Mouse (Mus musculus): Measurements from ENCODE around the gene Tmem160. TPM values are rescaled to one million over a fixed set of nuclear protein-coding genes. Genes with fewer than 3 reads are reported as not detected.

Tmem160 gene
- total RNA-seq (2021), result 10 to 100 TPM; 39.1 to 39.9 TPM
- long read RNA-seq, experiment 1, transcript Tmem160-201 (3 exons, 815 nt), result major isoform, 49 of 88 reads
- long read RNA-seq, experiment 1, partial matches to known transcripts, result 38 of 88 reads
- long read RNA-seq, experiment 1, other reads (novel, unspliced or antisense), result 0 of 88 reads
- long read RNA-seq, experiment 2, transcript Tmem160-201 (3 exons, 815 nt), result major isoform, 48 of 82 reads
- long read RNA-seq, experiment 2, partial matches to known transcripts, result 33 of 82 reads
- long read RNA-seq, experiment 2, other reads (novel, unspliced or antisense), result 1 of 82 reads

DNA sequence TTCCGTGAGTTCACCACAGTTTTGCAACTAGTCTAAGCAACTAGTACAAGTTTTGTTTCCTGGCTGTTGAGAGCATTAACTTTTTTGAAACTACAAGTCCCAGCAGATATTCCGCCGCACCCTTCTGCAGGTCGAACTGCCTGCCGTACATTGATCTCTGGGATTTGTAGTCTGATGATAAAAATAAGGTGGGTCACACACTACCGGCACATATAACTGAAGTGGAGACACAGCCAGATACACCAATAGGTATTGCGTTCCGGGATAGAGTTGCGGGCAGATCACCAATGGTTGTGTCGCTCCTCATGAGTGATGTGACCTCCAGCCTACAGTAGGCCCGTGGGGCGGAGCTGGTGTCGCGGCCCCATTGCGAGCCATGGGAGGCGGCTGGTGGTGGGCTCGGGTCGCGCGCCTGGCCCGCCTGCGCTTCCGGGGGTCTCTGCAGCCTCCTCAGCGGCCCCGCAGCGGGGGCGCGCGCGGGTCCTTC lies at the start of gene Tmem160:
Gene Tmem160 (plus strand): TSS at position 193 of the 487 bp plus-strand sequence.
- peak; percentile 67 for DNase-seq (ENCODE audit: low spot score in 2 of 2)

- no peak for DNase-seq (ENCODE audit: low spot score in 2 of 2)
These were observed 49.3 kb upstream of the Tmem160 start for GRCm38 (mm10) chr7:16402968-16403948.

DNA sequence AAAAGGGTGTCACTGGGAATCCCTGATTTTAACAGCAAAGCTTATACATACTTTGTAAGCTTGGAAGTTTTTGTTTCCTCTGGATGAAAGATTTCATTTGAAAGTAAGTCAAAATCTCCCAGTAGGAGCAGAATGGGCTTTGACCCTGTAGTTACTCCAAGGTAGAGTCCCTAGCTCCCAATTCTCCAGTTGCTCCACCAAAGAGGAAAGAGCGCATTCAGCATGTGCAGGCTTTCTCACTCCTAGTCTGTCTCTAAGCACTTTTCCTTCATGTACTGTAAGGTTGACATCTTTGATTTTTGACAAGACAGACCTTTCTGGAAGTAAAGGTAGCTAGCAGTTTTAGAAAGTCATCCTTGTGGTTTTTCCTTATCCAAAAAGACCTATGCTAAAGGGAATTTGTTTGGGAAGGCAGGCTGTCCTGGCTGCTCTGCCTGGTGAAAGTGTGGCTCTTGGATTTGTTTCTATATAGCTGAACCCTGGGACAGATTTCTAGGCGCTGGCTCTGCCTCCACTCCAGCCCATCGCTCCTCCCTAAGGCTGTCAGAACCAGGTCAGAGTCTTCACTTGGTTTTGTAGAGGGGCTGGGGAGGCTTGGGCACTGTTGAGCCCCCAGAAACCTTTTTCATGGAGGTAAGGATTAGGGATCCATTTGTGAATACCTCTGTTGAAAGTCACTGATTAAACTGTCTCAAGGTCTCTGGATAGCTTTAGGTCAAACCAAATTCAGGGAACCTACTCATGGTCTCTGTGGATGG lies 48.1 kb upstream of the Tmem160 start:
- no peak for DNase-seq (ENCODE audit: low spot score in 2 of 2)

- no peak for DNase-seq (ENCODE audit: low spot score in 2 of 2)
These were observed 47.5 kb upstream of the Tmem160 start for GRCm38 (mm10) chr7:16405073-16405455.

GRCm38 (mm10) chr7:16405516-16406351 lies 46.8 kb upstream of the Tmem160 start:
- no peak for DNase-seq (ENCODE audit: low spot score in 2 of 2)

GRCm38 (mm10) chr7:16406978-16407377 lies 45.6 kb upstream of the Tmem160 start:
- no peak for DNase-seq (ENCODE audit: low spot score in 2 of 2)

DNA sequence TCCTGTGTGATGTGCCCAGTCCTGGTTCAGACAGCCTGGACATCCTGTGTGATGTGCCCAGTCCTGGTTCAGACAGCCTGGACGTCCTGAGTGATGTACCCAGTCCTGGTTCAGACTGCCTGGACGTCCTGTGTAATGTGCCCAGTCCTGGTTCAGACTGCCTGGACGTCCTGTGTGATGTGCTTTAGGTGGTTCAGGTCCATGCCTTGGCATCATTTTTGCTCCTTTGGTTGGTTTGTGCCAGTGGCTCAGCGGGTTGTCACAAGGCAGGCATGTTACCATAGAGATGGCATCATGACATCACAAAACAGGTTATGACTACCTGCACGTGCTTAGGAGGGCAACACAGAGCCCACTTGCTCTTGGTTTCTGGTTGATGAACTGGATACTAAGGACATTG lies 41.5 kb upstream of the Tmem160 start:
- no peak for DNase-seq (ENCODE audit: low spot score in 2 of 2)

GRCm38 (mm10) chr7:16412220-16412896 lies 40.2 kb upstream of the Tmem160 start:
- DNase-seq (ENCODE audit: low spot score in 2 of 2), result no peak

- no peak for DNase-seq (ENCODE audit: low spot score in 2 of 2)
These were observed 39.6 kb upstream of the Tmem160 start for GRCm38 (mm10) chr7:16412930-16413329.

- no peak for DNase-seq (ENCODE audit: low spot score in 2 of 2)
These were observed 37.2 kb upstream of the Tmem160 start for GRCm38 (mm10) chr7:16415426-16415825.

GRCm38 (mm10) chr7:16417141-16417771 lies 35.3 kb upstream of the Tmem160 start:
- DNase-seq (ENCODE audit: low spot score in 2 of 2), result no peak

DNA sequence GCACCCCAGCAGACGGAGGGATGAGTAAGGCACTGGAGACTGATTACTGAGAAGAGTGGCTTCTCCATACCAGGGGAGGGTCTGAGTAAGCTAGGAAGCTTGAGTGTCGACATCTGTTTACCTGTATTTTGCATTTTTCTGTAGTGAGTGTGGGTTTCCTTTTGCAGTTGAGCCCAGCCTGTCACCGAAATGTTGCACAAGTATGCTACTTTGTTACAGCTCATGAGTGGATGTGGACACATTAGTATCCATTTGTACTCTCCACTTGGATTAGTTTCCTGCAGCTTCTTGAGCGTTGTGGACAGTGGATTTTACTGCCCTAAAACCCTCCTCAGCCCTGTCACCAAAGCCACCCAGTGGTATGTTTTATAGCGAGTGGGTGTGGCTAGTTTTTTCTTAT lies 33.9 kb upstream of the Tmem160 start:
- DNase-seq (ENCODE audit: low spot score in 2 of 2), result no peak

DNA sequence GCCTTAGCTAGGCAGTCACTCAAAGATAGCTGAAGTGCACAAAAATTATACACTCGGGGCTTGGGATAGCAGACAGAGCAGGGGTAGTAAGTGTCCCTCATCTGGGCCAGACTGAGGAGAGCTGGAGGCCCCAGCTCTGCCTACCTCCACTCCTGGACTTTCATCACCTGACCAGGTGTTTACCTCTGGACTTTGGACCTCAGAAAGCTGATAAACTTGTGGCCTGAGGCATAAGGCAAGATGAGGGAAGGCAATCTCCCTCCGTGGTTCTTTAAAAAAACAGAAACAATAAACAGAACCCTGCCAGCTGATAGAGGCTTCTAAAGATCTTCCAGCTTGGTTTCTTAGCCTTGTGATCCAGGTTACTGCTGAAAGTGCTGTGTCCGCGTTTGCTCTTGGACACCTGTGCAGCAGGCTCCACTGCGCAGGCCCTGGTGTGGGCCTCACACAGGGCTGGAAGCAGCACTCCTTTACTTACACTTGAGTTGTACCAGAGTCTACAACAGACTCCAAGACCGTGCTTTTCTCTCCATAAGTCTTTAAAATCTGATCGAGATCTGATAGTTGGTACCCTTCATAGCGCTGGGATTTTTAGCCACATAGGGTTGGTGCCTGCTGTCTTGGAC lies 32.0 kb upstream of the Tmem160 start:
- DNase-seq (ENCODE audit: low spot score in 2 of 2), result no peak

- no peak for DNase-seq (ENCODE audit: low spot score in 2 of 2)
These were observed 30.2 kb upstream of the Tmem160 start for GRCm38 (mm10) chr7:16422222-16422856.

- no peak for DNase-seq (ENCODE audit: low spot score in 2 of 2)
These were observed 28.8 kb upstream of the Tmem160 start for GRCm38 (mm10) chr7:16423731-16424130.

GRCm38 (mm10) chr7:16425721-16426120 lies 26.9 kb upstream of the Tmem160 start:
- no peak for DNase-seq (ENCODE audit: low spot score in 2 of 2)

- peak in 1 of 2 experiments; percentile 66 for DNase-seq (ENCODE audit: low spot score in 2 of 2)
These were observed 26.4 kb upstream of the Tmem160 start for GRCm38 (mm10) chr7:16426129-16426729.
